Mouse (Mus musculus): ENCODE data around the gene Adamts18. TPM values are rescaled to one million over a fixed set of nuclear protein-coding genes. Genes with fewer than 3 reads are reported as not detected.
"Not testable (repeated sequence)": the region's sequence is repeated elsewhere in the genome, so short reads cannot be mapped to it uniquely, and the experiment has no call there.

The Adamts18 gene
- polyA plus RNA-seq, 1 experiment from 2014 or later: 2.5 TPM

DNA sequence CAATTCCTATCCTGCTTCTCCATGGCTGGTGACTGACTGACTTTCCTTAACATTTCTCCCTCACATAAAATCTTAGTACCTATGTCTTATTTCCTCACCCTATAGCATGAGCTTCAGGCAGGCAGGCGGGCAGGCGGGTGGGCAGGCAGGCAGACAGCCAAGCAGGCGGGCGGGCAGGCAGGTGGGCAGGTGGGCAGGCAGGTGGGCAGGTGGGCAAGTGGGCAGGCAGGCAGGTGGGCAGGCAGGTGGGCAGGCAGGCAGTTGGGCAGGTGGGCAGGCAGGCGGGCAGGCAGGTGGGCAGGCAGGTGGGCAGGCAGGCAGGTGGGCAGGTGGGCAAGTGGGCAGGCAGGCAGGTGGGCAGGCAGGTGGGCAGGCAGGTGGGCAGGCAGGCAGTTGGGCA is 48.0 kb downstream of the Adamts18 start:
- H3K4me2 ChIP-seq; H3K4me3 ChIP-seq; H3K36me3 ChIP-seq; H3K9ac ChIP-seq; H3K27me3 ChIP-seq (replicated peaks); H3K9me3 ChIP-seq; ATAC-seq (ENCODE audit: extremely low read depth, insufficient number of reproducible peaks, low FRiP score, low TSS enrichment); H3K4me1 ChIP-seq; H3K27ac ChIP-seq (replicated peaks): not testable (repeated sequence)
- no CpG with 5 or more reads among the region's 5 CpGs for WGBS

- Histone ChIP-seq H3K4me3 (no peak overlapping the region), H3K4me1 (no peaks in the 10 kb centered on the region), H3K9me3 (no peaks in the 10 kb centered on the region), H3K36me3 (no peaks in the 10 kb centered on the region), H3K27me3 (replicated peaks) (no peaks in the 10 kb centered on the region), H3K4me2 (no peak overlapping the region), H3K27ac (replicated peaks) (no peak overlapping the region), H3K9ac (no peak overlapping the region)
- WGBS: no CpG with 5 or more reads among the region's 5 CpGs
- ATAC-seq (ENCODE audit: extremely low read depth, insufficient number of reproducible peaks, low FRiP score, low TSS enrichment): no peak
These were observed 49.0 kb downstream of the Adamts18 start for GRCm38 (mm10) chr8:113799550-113799949.

DNA sequence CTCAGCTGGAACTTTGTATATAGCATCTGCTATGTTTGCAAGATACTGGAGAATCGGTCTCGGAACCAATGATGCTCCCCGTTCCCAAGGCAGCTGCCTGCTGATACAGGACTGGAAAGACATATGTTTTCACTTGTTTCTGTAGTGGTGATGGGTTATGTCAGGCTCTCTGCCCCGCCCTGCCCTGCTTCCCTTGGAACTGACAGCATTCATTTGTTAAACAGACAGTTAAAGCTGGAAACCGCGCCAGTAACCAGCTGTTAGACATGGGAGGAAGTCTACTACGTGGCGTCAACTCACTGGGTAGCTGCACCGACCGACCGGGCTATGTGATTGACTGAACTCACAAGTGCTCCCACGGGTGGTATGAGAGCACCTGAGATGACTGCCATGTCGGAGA is 56.7 kb downstream of the Adamts18 start:
- no peaks in the 10 kb centered on the region for H3K27me3 ChIP-seq (replicated peaks)
- H3K4me2 ChIP-seq: no peak overlapping the region
- no peak for ATAC-seq (ENCODE audit: extremely low read depth, insufficient number of reproducible peaks, low FRiP score, low TSS enrichment)
- H3K9me3 ChIP-seq: no peaks in the 10 kb centered on the region
- no peaks in the 10 kb centered on the region for H3K36me3 ChIP-seq
- no peak overlapping the region for H3K9ac ChIP-seq
- no CpG with 5 or more reads among the region's 13 CpGs for WGBS
- no peaks in the 10 kb centered on the region for H3K4me1 ChIP-seq
- no peak overlapping the region for H3K4me3 ChIP-seq
- H3K27ac ChIP-seq (replicated peaks): no peak overlapping the region

- no peak overlapping the region for H3K4me2 ChIP-seq
- H3K27me3 ChIP-seq (replicated peaks): no peaks in the 10 kb centered on the region
- H3K36me3 ChIP-seq: no peaks in the 10 kb centered on the region
- H3K27ac ChIP-seq (replicated peaks): no peak overlapping the region
- H3K4me3 ChIP-seq: no peak overlapping the region
- no peaks in the 10 kb centered on the region for H3K9me3 ChIP-seq
- no peak overlapping the region for H3K9ac ChIP-seq
- H3K4me1 ChIP-seq: no peaks in the 10 kb centered on the region
- WGBS: no CpG with 5 or more reads among the region's 3 CpGs
- no peak for ATAC-seq (ENCODE audit: extremely low read depth, insufficient number of reproducible peaks, low FRiP score, low TSS enrichment)
These were observed 57.5 kb downstream of the Adamts18 start for GRCm38 (mm10) chr8:113791061-113791460.

GRCm38 (mm10) chr8:113783711-113784110 is 64.8 kb downstream of the Adamts18 start:
- H3K27me3 ChIP-seq (replicated peaks): no peaks in the 10 kb centered on the region
- H3K4me2 ChIP-seq: no peak overlapping the region
- H3K4me1 ChIP-seq: no peaks in the 10 kb centered on the region
- ATAC-seq (ENCODE audit: extremely low read depth, insufficient number of reproducible peaks, low FRiP score, low TSS enrichment): no peak
- H3K4me3 ChIP-seq: no peak overlapping the region
- H3K27ac ChIP-seq (replicated peaks): no peak overlapping the region
- WGBS: no CpG with 5 or more reads among the region's 3 CpGs
- H3K36me3 ChIP-seq: no peaks in the 10 kb centered on the region
- H3K9ac ChIP-seq: no peak overlapping the region
- no peaks in the 10 kb centered on the region for H3K9me3 ChIP-seq

GRCm38 (mm10) chr8:113781554-113781953 is 67.0 kb downstream of the Adamts18 start:
- Histone ChIP-seq H3K27ac (replicated peaks) (no peak overlapping the region), H3K36me3 (no peaks in the 10 kb centered on the region), H3K27me3 (replicated peaks) (no peaks in the 10 kb centered on the region), H3K4me3 (no peak overlapping the region), H3K9me3 (no peaks in the 10 kb centered on the region), H3K4me1 (no peaks in the 10 kb centered on the region), H3K4me2 (no peak overlapping the region), H3K9ac (no peak overlapping the region)
- ATAC-seq (ENCODE audit: extremely low read depth, insufficient number of reproducible peaks, low FRiP score, low TSS enrichment): no peak
- 56% methylated on average over 2 of the region's 2 CpGs for WGBS

GRCm38 (mm10) chr8:113775361-113775760 is 73.2 kb downstream of the Adamts18 start:
- Histone ChIP-seq H3K27ac (replicated peaks) (no peak overlapping the region), H3K9ac (no peak overlapping the region), H3K9me3 (no peaks in the 10 kb centered on the region), H3K4me1 (no peaks in the 10 kb centered on the region), H3K27me3 (replicated peaks) (no peaks in the 10 kb centered on the region), H3K4me3 (no peak overlapping the region), H3K4me2 (no peak overlapping the region), H3K36me3 (no peaks in the 10 kb centered on the region)
- no peak for ATAC-seq (ENCODE audit: extremely low read depth, insufficient number of reproducible peaks, low FRiP score, low TSS enrichment)
- WGBS: 67% methylated on average over 6 of the region's 6 CpGs

GRCm38 (mm10) chr8:113768861-113769410 is 79.6 kb downstream of the Adamts18 start:
- H3K36me3 ChIP-seq: no peaks in the 10 kb centered on the region
- 55% methylated on average over 8 of the region's 8 CpGs for WGBS

GRCm38 (mm10) chr8:113765121-113765520 is 83.4 kb downstream of the Adamts18 start:
- Histone ChIP-seq H3K9me3 (no peaks in the 10 kb centered on the region), H3K4me2 (no peak overlapping the region), H3K27ac (replicated peaks) (no peak overlapping the region), H3K36me3 (no peaks in the 10 kb centered on the region), H3K27me3 (replicated peaks) (no peaks in the 10 kb centered on the region), H3K9ac (no peak overlapping the region), H3K4me1 (0 out of 2 replicates have a peak, but pooled peaks cover 4% of the 10 kb centered on the region), H3K4me3 (no peak overlapping the region)
- no peak for ATAC-seq (ENCODE audit: extremely low read depth, insufficient number of reproducible peaks, low FRiP score, low TSS enrichment)
- 84% methylated on average over 4 of the region's 4 CpGs for WGBS

More at GRCm38 (mm10) chr8:113768861-113769410, 79.6 kb downstream of the Adamts18 start:
- Histone ChIP-seq H3K27me3 (replicated peaks) (no peaks in the 10 kb centered on the region), H3K9me3 (no peaks in the 10 kb centered on the region), H3K4me2 (no peak overlapping the region), H3K9ac (no peak overlapping the region), H3K4me1 (no peaks in the 10 kb centered on the region), H3K27ac (replicated peaks) (no peak overlapping the region), H3K4me3 (no peak overlapping the region)
- ATAC-seq (ENCODE audit: extremely low read depth, insufficient number of reproducible peaks, low FRiP score, low TSS enrichment): no peak

DNA sequence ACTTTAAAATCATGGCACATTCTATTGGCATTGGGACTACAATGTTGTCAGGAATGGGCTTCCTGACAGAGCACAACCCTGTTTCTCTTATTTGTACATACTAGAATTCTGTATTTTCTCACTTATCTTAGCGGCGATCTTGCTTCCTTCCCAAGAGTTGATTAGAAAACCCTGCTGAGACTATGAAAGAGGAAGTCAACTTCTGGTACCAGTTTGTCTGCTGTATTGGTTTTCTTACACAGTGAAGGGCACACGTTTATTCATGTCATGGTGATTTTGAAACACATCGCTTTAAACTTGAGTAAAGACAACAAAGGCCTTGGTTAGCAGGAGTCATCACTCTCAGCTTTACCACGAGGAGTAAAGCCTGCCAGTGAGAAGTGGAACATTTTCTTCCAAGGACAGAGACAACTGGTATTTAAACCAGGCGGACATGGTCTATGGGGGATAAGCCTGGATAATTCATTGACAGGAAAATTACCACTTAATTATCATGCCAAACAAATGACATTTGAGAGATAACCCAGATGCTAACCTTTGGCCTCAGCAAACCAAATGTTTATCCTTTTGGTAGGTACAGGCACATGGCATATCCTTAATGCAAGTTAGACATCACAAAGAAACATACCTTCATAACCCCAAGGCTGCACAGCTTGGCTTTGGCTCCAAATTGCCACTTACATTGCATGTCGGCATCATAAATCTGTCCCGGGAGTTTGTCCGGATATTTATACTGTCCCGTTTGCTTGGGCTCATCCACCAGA is 84.8 kb downstream of the Adamts18 start:
- no peaks in the 10 kb centered on the region for H3K36me3 ChIP-seq
- no peaks in the 10 kb centered on the region for H3K9me3 ChIP-seq
- H3K9ac ChIP-seq: no peak overlapping the region
- ATAC-seq (ENCODE audit: extremely low read depth, insufficient number of reproducible peaks, low FRiP score, low TSS enrichment): no peak
- no peak overlapping the region for H3K4me2 ChIP-seq
- H3K4me1 ChIP-seq: 0 out of 2 replicates have a peak, but pooled peaks cover 4% of the 10 kb centered on the region
- H3K27me3 ChIP-seq (replicated peaks): no peaks in the 10 kb centered on the region
- 69% methylated on average over 10 of the region's 10 CpGs for WGBS
- no peak overlapping the region for H3K27ac ChIP-seq (replicated peaks)
- no peak overlapping the region for H3K4me3 ChIP-seq

DNA sequence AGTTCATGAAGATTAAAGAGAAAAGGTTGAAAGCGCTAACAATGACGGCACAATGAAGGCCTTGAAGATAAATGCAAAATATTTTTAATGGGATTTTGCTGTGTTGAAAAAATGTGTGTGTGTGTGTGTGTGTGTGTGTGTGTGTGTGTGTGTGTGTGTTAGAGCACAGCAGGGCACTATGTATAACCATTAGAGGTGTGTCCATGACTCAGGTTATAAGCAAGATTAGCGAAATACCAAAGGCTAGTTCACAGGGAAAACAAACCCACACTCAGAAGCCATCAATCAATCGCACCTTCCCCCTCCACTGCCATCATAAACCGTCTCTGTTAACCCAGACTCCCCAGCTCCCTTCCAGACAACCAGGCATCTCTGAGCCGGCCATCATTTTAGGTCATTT is 86.4 kb downstream of the Adamts18 start:
- Histone ChIP-seq H3K4me3 (no peak overlapping the region), H3K4me2 (no peak overlapping the region), H3K36me3 (no peaks in the 10 kb centered on the region), H3K27me3 (replicated peaks) (no peaks in the 10 kb centered on the region), H3K4me1 (0 out of 2 replicates have a peak, but pooled peaks cover 4% of the 10 kb centered on the region), H3K9ac (no peak overlapping the region), H3K9me3 (no peaks in the 10 kb centered on the region), H3K27ac (replicated peaks) (no peak overlapping the region)
- WGBS: 65% methylated on average over 6 of the region's 6 CpGs
- ATAC-seq (ENCODE audit: extremely low read depth, insufficient number of reproducible peaks, low FRiP score, low TSS enrichment): no peak

GRCm38 (mm10) chr8:113755866-113756265 is 92.7 kb downstream of the Adamts18 start:
- WGBS: 69% methylated on average over 5 of the region's 5 CpGs
- Histone ChIP-seq H3K4me2 (no peak overlapping the region), H3K9me3 (no peaks in the 10 kb centered on the region), H3K4me1 (no peaks in the 10 kb centered on the region), H3K9ac (no peak overlapping the region), H3K36me3 (no peaks in the 10 kb centered on the region), H3K4me3 (no peak overlapping the region), H3K27me3 (replicated peaks) (no peaks in the 10 kb centered on the region), H3K27ac (replicated peaks) (no peak overlapping the region)
- no peak for ATAC-seq (ENCODE audit: extremely low read depth, insufficient number of reproducible peaks, low FRiP score, low TSS enrichment)

All from heart, embryonic 13.5 days (tissue).